Mouse (Mus musculus) heart, postnatal 36 days (tissue): ENCODE data around the gene Copz1. TPM values are rescaled to one million over a fixed set of nuclear protein-coding genes. Genes with fewer than 3 reads are reported as not detected.

Experiments
- DNase-seq, 2 experiments: peaks; one replicate each; pipeline ENCODE4 v3.0.0; 2021 to 2022
- intact Hi-C: fragments of 180-260 bp; cut with DNase I; formaldehyde crosslinking; loops from one replicate; pipeline ENCODE4 v1.15.1; 2025
- total RNA-seq, 2 experiments: library from RNA; stranded (reverse); gene quantifications; 2 replicates each; pipeline ENCODE4 v1.2.3; 2021

The Copz1 gene
- total RNA-seq, 2 experiments from 2014 or later = 56.6 to 56.9 TPM

- intact Hi-C loops = no loop called here
- peak; percentile 90 to 94 for DNase-seq
These were observed 51.1 kb downstream of the Copz1 start for GRCm38 (mm10) chr15:103323455-103324247.

- intact Hi-C loops = no loop called here
- no peak for DNase-seq
These were observed 60.6 kb downstream of the Copz1 start for GRCm38 (mm10) chr15:103333081-103333615.

GRCm38 (mm10) chr15:103333738-103334137, 61.2 kb downstream of the Copz1 start:
- intact Hi-C loops = no loop called here
- DNase-seq = no peak

- intact Hi-C loops = no loop called here
- DNase-seq = no peak
These were observed 61.7 kb downstream of the Copz1 start for GRCm38 (mm10) chr15:103334194-103334593.

GRCm38 (mm10) chr15:103335040-103335439, 62.5 kb downstream of the Copz1 start:
- DNase-seq = no peak
- intact Hi-C loops = no loop called here

GRCm38 (mm10) chr15:103335488-103336235, 63.1 kb downstream of the Copz1 start:
- no peak for DNase-seq
- intact Hi-C loops = no loop called here

GRCm38 (mm10) chr15:103336996-103337667, 64.6 kb downstream of the Copz1 start:
- intact Hi-C loops = no loop called here
- no peak for DNase-seq

GRCm38 (mm10) chr15:103338829-103339165, 66.3 kb downstream of the Copz1 start:
- no peak for DNase-seq
- intact Hi-C loops = no loop called here

GRCm38 (mm10) chr15:103339166-103339960, 66.8 kb downstream of the Copz1 start:
- intact Hi-C loops = no loop called here
- no peak for DNase-seq

- DNase-seq = no peak
- intact Hi-C loops = no loop called here
These were observed 67.4 kb downstream of the Copz1 start, which contains the start of gene Zfp385a for GRCm38 (mm10) chr15:103339961-103340337. Gene Zfp385a (minus strand): TSS chr15:103340093.

GRCm38 (mm10) chr15:103340786-103341185, 68.3 kb downstream of the Copz1 start:
- intact Hi-C loops = no loop called here

GRCm38 (mm10) chr15:103341547-103341946, 69.0 kb downstream of the Copz1 start:
- DNase-seq = no peak
- intact Hi-C loops = no loop called here

More at GRCm38 (mm10) chr15:103340786-103341185, 68.3 kb downstream of the Copz1 start:
- DNase-seq = no peak

- DNase-seq = peak; percentile 69 to 81
- intact Hi-C loops = no loop called here
These were observed 69.9 kb downstream of the Copz1 start for GRCm38 (mm10) chr15:103342415-103342814.

- DNase-seq = no peak
- intact Hi-C loops = no loop called here
These were observed 70.5 kb downstream of the Copz1 start for GRCm38 (mm10) chr15:103343008-103343407.

- intact Hi-C loops = no loop called here
These were observed 71.0 kb downstream of the Copz1 start for GRCm38 (mm10) chr15:103343556-103343955.

GRCm38 (mm10) chr15:103345789-103346188, 73.3 kb downstream of the Copz1 start:
- no peak for DNase-seq
- intact Hi-C loops = no loop called here

More at GRCm38 (mm10) chr15:103343556-103343955, 71.0 kb downstream of the Copz1 start:
- no peak for DNase-seq

GRCm38 (mm10) chr15:103347275-103347684, 74.8 kb downstream of the Copz1 start:
- peak in 1 of 2 experiments; percentile 70 for DNase-seq
- intact Hi-C loops = loop anchor here (1.0 kb wide), 1 partner anchor 41 kb away; no protein-coding TSS in a partner anchor
